Mouse (Mus musculus): ENCODE measurements around the gene Psmb11.

DNA sequence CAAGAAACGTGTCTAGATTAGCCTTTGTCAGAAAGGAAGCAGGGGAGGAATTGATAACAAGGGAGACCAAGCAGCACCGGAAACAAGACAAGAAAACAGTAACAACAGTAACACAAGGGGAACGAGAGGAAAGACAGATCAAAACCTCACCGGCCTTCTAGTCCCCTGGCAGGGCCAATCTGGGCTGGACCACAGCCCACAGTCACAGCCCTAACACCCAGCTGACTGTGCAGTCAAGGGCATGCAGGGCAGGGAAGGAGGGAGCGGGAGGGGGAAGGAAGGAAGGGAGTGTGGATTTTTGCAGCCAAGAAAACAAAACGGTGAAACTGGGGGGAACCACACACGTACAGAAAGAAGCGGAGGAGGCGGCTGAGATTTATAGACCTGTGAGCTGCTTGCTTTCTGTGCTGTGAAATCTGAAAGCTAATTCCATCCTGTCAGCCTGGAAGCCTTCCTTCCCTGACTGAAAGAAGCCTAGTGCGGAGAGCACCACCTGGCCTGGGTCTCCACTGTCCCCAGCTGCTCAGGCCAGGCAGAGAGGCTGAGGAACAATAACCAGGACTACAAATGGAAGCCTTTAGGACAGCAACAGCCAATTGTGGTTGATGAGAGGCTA lies 28.8 kb upstream of the Psmb11 start:
- TF ChIP-seq POLR2A (IDR thresholded peaks at IDR 0.05; ENCODE audit: low read depth, low read length) (no peak), CTCF (IDR thresholded peaks at IDR 0.05; ENCODE audit: extremely low read depth, insufficient read depth, insufficient read length, insufficient replicate concordance) (no peak)
